Mouse (Mus musculus): Measurements from ENCODE around the gene Ifit3b. TPM values are rescaled to one million over a fixed set of nuclear protein-coding genes. Genes with fewer than 3 reads are reported as not detected.
"Not testable (repeated sequence)": the region's sequence is repeated elsewhere in the genome, so short reads cannot be mapped to it uniquely, and the experiment has no call there.

Gene Ifit3b
- total and polyA plus RNA-seq, 3 experiments: 0.44 to 3.4 (median 2.4) TPM

DNA sequence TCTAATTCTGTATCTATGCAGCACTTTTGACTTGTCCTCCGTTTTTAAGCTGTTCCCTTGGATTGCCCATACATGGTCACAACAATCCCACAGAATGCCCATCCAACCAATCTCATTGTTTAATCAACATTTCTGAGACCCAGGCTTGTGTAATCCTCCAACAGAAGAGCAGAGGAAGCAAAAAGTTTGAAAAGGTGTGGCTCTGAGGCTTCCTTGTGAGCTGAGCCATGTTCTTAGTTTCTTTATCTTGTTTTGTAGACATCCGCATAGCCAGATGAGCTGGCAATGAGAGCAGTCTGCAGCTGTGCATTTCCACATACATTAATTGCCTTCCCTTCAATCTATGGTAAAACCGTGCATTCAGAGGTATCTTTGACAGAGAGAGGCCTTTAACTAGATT is 2.3 kb upstream of the Ifit3b start:
- DNase-seq: no peak

DNA sequence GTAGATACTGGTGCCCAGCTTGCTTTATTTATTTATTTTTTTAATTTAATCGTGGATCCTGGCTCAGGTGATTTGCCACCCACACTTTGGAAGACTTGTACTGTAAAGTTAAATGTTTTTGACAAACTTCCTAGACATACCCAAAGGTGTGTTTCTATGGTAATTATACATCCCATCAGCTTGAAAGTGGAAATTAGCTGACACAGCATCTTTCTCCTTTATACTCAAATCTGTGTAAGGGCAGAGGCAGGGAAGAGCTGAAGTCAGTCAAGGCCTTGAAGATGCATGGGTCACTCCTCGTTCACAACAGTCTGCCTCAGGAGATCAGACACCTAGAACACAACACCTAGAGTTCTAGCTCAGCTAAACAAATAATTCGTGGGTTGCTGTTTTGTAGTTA is 2.3 kb downstream of the Ifit3b start:
- not testable (repeated sequence) for DNase-seq

DNA sequence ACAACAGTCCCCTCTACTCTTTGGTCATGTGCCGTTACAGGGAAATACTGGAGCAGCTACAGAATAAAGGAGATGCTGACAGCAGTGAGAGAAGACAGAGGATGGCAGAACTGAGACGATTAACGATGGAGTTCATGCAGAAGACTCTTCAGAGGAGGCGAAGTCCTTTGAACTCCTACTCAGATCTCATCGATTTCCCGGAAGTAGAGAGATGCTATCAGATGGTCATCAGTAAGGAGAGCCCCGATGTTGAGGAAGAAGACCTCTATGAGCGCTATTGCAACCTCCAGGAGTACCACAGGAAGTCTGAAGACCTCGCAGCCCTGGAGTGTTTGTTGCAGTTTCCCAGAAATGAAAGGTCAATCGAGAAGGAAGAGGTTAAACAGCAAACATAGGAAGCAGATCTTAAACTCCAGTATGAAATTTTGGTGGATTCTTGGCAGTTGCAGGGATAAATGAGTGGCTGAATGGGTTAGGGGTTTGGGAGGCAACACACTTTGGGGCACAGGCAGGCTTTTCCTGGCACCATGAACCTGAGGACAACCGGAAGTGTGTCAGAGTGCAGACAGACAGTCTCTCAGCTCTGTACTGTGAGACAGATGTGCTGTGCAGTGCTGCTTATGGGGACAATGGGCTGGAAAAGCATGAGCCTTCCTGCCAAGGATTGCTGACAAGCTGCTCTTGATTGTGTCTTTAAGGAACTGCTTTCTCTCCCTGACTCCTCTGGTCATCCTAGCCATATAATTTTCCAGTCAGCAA is 4.7 kb downstream of the Ifit3b start:
- DNase-seq: not testable (repeated sequence)

DNA sequence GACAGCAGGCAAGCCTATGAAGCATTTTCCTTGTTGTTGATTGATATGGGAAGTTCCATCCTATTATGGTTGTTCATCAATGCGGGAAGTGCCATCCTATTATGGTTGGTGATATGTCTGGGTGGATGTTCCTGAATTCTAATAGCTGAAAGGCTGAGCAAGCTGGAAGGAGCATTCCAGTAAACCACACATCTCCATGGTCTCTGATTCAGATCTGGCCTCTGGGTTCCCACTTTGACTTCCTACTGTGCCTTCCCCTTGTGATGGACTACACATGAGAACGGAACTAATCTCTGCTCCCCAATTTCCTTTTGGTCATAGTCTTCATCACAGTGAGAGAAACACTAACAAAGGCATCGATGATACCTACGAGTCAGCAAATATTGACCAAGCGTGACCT is 13.1 kb downstream of the Ifit3b start:
- DNase-seq: no peak

DNA sequence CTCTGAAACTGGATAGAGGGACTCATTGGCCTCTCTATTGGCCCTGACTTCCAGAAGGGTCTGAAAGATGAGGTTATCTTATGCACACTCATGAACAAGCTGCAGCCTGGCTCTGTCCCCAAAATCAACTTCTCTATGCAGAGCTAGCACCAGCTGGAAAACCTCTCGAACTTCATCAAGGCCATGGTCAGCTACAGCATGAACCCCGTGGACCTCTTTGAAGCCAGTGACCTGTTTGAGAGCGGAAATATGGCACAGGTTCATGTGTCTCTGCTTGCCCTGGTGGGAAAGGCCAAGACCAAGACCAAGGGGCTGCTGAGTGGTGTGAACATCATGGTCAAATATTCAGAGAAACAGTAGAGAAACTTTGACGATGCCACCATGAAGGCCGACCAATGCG is 16.0 kb downstream of the Ifit3b start:
- DNase-seq: no peak

DNA sequence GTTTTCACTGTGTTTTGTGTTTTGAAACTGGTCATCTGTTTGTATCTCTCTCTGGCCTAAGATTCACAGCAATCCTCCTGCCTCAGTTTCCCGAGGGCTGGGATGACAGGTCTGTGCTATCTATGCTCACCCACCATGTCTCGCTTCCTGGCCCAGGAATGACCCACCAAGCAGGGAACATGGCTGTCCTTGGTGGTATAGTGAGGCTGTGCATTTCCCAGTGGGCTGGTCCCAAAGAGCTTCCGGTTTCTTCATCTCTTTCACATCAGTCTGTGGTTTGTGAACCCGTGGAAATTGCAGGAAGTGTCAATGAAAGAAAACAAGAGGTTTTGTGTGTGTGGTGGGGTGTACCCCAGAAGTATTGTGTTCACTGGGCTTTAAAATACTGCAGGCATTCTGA is 16.9 kb downstream of the Ifit3b start:
- no peak for DNase-seq

DNA sequence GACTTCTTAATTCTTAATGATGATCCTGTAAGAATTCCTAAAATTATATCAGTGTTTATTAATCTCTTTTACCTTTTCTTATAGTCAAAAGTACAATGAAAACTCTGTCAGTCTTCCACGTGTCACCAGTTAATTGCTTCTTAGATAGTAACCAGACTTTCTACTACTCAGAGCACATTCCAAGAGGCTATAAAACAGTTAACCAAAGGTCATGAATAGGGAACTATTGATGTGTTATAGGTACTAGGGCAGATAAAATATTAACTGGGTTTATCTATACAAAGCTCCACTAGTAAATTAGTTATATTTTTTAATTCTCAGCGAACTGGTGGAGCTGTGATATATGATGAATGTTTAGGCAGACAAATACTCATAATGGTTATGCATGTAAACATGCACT is 19.7 kb downstream of the Ifit3b start:
- DNase-seq: no peak

DNA sequence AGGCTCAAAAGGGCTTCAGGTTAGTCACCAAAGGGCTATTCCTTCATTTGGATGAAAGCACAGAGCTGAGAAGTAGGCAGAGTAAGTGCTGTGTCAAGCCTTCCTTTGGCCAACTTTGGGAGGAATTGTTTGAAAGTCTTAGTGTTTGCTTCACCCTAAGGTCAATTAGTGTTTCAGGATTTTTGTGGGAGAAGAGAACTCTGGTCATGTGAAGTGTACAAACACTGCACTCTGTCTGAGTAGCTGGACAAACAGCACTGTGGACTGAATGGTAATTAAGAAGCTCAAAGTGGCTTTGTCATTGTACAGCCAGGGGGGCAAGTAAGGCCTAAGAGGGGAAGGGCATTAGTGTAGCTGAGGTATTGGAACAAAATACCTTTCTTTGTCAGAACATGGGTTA is 23.7 kb downstream of the Ifit3b start:
- DNase-seq: no peak

DNA sequence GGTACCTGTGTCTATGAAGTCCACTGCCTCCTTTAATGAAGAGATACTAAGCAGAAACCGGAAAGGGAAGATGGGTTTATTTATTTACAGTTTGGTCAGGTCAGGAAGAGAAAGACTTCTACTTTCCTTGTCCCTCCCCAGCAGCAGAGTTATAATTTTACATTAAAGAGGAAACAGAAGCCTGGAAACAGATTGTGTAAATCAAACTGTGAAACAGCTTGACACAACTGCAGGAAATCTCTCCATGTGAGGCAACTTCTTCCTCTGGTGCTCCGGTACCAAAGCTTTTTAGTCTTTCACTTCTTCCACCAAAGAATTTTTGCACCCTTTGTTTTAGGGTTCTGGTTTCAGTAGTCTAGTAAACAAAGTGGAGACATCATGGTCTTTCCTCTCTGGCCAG is 25.7 kb downstream of the Ifit3b start:
- DNase-seq: no peak

DNA sequence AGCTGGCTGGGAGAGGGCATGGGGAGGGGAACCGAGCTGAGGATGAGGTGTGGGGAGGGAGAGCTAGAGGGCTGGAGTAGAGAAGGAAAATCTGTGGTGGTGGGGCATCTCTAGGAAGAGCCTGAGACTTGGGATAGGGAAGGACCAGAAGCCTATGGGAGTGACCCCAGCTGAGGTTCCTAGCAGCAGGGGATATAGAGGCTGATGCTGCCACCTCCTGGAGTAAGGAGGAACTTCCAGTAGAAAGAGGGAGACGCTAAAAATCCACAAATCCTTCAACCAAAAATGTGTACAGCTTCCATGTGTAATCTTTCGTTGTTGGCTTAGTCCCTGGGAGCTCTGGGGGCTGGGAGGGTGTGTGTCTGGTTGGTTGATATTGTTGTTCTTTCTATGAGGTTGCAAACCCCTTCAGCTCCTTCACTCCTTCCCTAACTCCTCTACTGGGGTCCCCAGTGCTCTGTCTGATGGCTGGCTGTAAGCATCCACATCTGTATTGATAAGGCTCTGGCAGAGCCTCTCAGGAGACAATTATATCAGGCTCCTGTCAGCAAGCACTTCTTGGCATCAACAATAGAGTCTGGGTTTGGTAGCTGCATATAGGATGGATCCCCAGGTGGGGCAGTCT is 29.3 kb downstream of the Ifit3b start:
- peak; percentile 57 for DNase-seq

DNA sequence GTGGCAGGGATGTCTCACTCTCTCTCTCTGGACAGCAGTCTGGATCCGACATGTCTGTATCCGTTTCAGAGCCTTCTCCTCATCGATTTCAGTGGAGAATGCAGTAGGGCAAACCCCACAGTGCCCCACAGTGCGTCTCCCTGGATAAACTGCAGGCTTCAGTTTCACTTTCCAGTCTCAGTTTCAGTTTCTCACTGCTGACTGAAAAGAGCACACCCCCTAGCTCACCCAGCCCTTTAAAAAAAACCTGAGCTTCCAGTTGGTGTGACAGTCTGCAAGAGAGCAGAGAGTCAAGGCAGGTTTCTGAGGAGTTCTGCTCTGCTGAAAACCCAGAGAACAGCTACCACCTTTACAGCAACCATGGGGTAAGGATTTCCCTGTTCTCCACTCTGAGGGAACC is 32.9 kb downstream of the Ifit3b start, which contains the start of the genes Ifit1bl2 and Ifit1:
Gene Ifit1bl2 (minus strand): TSS at position 121 of the 400 bp plus-strand sequence.
Gene Ifit1 (plus strand): TSS at position 249 of the 400 bp plus-strand sequence.
- peak; percentile 28 for DNase-seq

DNA sequence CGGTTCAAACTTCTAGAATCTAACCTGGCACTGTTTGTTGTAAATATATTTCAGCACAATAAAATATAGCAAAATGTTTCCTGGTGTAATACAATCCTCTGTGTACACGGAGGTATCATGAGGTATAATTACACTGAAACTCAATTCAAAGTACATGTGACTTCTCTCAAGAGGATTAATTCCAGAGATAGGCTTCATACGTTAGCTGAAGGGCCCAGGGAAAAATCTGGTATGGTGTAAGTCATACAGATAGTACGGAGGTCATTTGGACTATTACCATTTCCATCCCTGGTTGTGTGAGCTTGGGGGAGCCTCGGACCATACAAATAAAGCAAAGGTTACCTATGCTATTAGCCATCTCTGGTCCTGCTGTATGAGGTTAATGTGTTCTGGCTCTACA is 34.8 kb downstream of the Ifit3b start:
- DNase-seq: no peak

DNA sequence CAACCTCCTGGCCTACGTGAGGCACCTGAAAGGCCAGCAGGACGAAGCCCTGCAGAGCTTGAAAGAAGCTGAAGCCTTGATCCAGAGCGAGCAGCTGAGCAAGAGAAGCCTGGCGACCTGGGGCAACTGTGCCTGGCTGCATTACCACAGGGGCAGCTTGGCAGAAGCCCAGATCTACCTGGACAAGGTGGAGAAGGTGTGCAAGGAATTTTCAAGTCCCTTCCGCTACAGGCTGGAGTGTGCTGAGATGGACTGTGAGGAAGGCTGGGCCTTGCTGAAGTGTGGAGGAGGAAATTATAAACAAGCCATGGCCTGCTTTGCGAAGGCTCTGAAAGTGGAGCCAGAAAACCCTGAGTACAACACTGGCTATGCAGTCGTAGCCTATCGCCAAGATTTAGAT is 39.9 kb downstream of the Ifit3b start:
- not testable (repeated sequence) for DNase-seq

DNA sequence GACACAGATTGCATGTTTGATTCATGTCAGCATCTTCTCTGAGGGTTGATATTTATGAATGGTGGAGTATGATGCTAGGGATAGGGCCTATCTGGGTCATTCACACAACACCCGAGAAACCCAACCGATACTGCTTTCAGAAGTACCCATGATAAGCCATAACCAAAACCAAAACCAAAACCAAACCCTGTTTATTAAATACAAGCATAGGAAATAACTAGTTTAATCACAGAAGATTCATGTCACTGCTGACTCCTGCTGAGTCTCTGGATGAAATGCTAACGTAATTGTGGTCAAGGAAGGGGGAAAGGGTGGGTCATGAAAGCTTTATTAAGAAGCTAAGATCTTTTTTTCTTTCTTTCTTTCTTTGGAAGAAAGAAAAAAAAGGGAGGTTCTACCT is 42.5 kb downstream of the Ifit3b start:
- no peak for DNase-seq

DNA sequence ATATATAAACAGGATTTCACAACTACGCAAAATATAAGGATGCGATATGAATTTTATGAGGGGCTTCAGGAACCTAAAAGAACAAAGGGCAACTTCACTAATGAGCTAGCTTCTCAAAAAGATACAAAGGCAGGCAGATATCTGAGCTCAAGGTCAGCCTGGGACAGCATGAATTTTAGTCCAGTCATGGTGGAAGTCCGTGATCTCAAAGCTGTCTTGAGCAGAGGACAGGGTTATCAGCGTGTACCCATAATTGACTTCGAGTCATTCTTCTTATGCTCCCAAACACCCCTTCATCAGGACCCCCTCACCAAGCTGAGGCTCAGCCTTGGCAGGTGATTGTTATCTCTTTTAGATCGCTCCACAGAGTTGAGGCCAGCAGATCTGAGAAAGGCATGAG is 43.2 kb downstream of the Ifit3b start:
- DNase-seq: no peak

DNA sequence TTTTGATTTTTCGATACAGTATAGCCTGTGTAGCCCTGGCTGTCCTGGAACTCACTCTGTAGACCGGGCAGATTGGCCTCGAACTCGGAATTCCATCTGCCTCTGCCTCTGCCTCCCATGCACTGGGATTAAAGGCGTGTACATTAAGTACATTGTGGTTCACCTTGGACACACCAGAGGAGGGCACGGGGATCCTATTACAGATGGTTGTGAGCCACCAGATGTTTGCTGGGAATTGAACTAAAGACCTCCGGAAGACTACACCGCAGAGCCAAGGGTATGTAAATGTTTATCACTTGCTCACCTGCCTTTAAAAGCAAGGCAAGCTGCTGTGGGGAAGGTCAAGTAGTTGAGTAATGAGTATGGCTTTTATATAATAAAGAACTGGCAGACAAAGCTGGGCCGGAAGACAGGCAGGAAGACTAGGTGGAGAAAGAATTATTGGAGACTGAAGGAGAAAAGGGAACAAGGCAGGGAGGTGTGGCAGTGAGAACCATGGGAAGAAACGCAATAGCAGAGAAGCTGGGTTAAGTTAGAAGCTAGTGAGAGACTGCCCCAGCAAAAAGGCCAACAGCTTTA is 47.5 kb downstream of the Ifit3b start:
- no peak for DNase-seq

DNA sequence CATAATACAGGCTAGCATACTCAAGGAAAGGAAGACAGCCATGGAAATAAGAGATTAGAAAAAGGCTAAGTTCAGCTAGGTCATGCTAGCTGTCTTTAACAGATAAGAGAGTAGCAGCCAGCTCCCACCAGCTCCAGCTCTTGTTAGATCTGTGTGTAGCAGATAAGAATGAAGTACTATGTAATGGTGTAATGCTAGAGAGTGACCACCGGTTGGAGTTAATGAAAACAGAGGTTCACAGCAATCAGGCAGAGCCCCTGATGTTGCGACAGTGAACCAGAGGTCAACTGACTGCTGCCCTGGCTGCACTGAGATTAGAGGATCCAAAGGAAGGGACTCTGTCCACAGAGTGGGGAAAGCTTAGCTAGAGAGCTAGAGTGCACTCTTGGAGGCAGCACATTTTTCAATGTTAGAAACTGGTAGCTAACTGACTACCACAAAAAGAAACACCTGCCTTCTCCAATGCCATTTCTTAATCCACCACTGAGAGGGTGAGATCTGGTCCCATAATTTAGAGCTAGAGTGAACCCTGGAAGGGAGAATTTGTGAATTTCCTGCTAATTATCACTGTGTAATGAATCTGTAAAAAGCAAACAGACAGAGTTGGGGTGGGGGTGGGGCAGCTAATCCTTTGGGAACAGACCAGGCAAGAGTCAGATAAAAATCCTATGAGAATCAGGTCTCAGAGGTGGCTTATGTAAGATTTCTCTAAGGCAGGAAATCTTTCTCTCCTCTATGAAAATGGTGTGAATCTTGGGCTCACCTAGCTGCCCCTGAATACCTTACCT is 48.9 kb downstream of the Ifit3b start:
- DNase-seq: peak; percentile 2

DNA sequence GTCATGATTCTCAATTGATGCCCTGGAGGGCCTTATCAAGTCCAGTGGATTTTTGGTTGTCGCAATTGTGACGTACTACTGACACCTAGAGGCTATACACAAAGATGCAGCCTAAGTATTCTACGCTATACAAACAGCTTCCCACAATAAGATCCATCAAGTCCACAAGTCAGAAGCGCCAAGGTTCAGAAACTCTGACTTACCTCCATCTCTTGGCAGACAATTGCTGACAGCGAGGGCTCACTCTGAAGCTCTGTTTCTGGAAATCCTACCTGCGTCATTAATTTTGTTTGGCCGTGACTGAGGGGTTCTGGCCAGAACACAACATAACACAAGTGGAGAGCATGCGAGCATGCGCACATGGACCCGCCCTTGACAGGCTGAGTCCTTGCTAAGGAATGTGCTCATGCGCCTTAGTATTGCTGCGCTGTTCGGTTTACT is 54.3 kb downstream of the Ifit3b start:
- peak; percentile 77 for DNase-seq

DNA sequence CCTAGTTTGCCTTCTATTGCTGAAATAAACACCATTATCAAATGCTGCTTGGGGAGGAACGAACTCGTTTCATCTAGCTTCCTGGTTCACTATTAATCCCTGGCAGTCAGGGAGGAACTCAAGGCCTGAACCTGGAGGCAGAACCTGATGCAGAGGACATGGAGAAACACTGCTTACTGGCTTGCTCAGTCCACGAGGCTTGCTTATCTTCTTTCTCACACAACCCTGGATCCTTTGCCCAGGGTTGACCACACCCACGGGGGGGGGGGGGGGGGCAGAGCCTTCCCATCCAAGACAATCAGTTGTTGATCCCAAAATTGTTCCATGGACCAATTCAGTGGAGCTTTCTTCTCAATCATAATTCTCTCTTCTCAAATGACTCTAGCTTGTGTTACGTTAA is 55.0 kb downstream of the Ifit3b start:
- DNase-seq: no peak

All from adrenal gland, adult 2 months (tissue).